Mouse (Mus musculus): ENCODE measurements at regions not wholly inside any gene's neighbourhood (a gene's known extent, or its start where the extent isn't known, plus 50 kb on each side); places are given as distances from the start of the nearest gene placed in this dataset.

DNA sequence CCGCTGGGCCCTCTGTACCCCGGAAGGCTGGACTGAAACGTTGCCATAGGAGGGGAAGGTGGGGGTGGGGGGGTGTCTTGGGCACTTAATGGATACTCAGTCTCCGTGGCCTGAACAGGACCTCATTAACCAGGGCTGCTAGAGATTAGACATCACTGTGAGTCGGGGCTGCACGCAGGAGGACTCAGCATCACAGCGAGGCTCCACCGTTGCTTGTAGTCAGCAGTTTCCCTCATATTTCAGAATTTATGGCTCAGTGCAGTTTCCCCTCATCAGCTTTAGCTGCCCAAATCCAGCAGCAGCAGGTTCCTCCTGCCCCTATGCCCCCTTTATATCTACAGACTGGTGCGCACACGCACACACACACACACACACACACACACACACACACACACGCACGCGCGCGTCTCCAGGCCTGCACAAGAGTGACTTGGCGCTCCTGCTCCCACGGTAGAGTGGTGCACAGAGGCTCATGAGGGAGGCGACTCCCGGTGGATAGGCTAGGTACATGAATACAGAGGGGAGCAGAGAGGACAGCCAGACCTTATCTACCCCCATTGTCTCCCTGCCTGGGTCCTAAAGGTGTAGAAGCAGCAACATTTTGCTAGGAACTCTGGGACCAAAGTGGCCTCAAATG lies 605.8 kb upstream of the Adam5 start:
- TF ChIP-seq POLR2A (IDR thresholded peaks at IDR 0.05; ENCODE audit: low read depth, low read length) (no peak), CTCF (IDR thresholded peaks at IDR 0.05; ENCODE audit: borderline replicate concordance, insufficient read depth, low read length) (no peak)

All from embryonic fibroblast, embryonic 13.5 days (primary cell).